Mouse (Mus musculus) spleen, postnatal 14 days (tissue): Measurements from ENCODE around the gene Rit1.
A peak's percentile ranks its signal among the peaks of the same experiment; 100 is the strongest.
"Not testable (repeated sequence)": the region's sequence is repeated elsewhere in the genome, so short reads cannot be mapped to it uniquely, and the experiment has no call there.

ENCODE experiments used
- DNase-seq, 2 experiments: peaks; one replicate each; pipeline ENCODE4 v3.0.0; 2021 to 2022; ENCODE audit warnings: low spot score in 2 of 2

Gene Rit1

GRCm38 (mm10) chr3:88716399-88717197 is at the start of gene Rit1:
Gene Rit1 (plus strand): TSS chr3:88716838.
- peak; percentile 80 to 82 for DNase-seq

- peak in 1 of 2 experiments; percentile 41 for DNase-seq
Observed at GRCm38 (mm10) chr3:88677399-88677798, 39.2 kb upstream of the Rit1 start.

GRCm38 (mm10) chr3:88683814-88684213 is 32.8 kb upstream of the Rit1 start:
- DNase-seq, result no peak

- no peak for DNase-seq
Observed at GRCm38 (mm10) chr3:88684236-88684979, 32.2 kb upstream of the Rit1 start.

- peak; percentile 89 to 92 for DNase-seq
Observed at GRCm38 (mm10) chr3:88684980-88685941, 31.4 kb upstream of the Rit1 start, which contains the start of gene Khdc4. Gene Khdc4 (plus strand): TSS chr3:88685803.

GRCm38 (mm10) chr3:88685958-88686451 is 30.6 kb upstream of the Rit1 start:
- DNase-seq, result peak in 1 of 2 experiments; percentile 7

GRCm38 (mm10) chr3:88686734-88687611 is 29.7 kb upstream of the Rit1 start:
- no peak for DNase-seq

GRCm38 (mm10) chr3:88689079-88689478 is 27.6 kb upstream of the Rit1 start:
- no peak for DNase-seq

GRCm38 (mm10) chr3:88695545-88695944 is 21.1 kb upstream of the Rit1 start:
- no peak for DNase-seq

- no peak for DNase-seq
Observed at GRCm38 (mm10) chr3:88698051-88698450, 18.6 kb upstream of the Rit1 start.

- no peak for DNase-seq
Observed at GRCm38 (mm10) chr3:88698834-88699233, 17.8 kb upstream of the Rit1 start.

GRCm38 (mm10) chr3:88700247-88700646 is 16.4 kb upstream of the Rit1 start:
- DNase-seq, result no peak

GRCm38 (mm10) chr3:88701222-88701621 is 15.4 kb upstream of the Rit1 start:
- DNase-seq, result no peak

- no peak for DNase-seq
Observed at GRCm38 (mm10) chr3:88713709-88714108, 2.9 kb upstream of the Rit1 start.

GRCm38 (mm10) chr3:88714725-88715124 is 1.9 kb upstream of the Rit1 start:
- DNase-seq, result no peak

GRCm38 (mm10) chr3:88715716-88716115 is 922 bp upstream of the Rit1 start:
- DNase-seq, result not testable (repeated sequence)

GRCm38 (mm10) chr3:88717198-88717798 is 660 bp downstream of the Rit1 start:
- no peak for DNase-seq

- no peak for DNase-seq
Observed at GRCm38 (mm10) chr3:88717831-88718230, 1.2 kb downstream of the Rit1 start.

GRCm38 (mm10) chr3:88719098-88719497 is 2.5 kb downstream of the Rit1 start:
- DNase-seq, result no peak

- no peak for DNase-seq
Observed at GRCm38 (mm10) chr3:88736556-88736955, 19.9 kb downstream of the Rit1 start.
